Mouse (Mus musculus) left cerebral cortex, adult 18-20 months (tissue): ENCODE results near the gene Myl10. TPM values are rescaled to one million over a fixed set of nuclear protein-coding genes. Genes with fewer than 3 reads are reported as not detected.
"Not testable (repeated sequence)": the region's sequence is repeated elsewhere in the genome, so short reads cannot be mapped to it uniquely, and the experiment has no call there.

Experiments
- DNase-seq, 2 experiments: peaks; one replicate each; pipeline ENCODE4 v3.0.0; 2021 to 2022; ENCODE audit warnings: low spot score in 2 of 2, mixed read lengths in 1 of 2
- total RNA-seq, 2 experiments: library from RNA; stranded (reverse); gene quantifications; 2 replicates each; pipeline ENCODE4 v1.2.3; 2021

Gene Myl10
- total RNA-seq, 2 experiments from 2014 or later = not detected

- no peak for DNase-seq
Measured at GRCm38 (mm10) chr5:136704151-136704550, 11.2 kb downstream of the Myl10 start.

- no peak for DNase-seq
Measured at GRCm38 (mm10) chr5:136705532-136705931, 12.6 kb downstream of the Myl10 start.

GRCm38 (mm10) chr5:136706803-136707202 is 13.9 kb downstream of the Myl10 start:
- peak; percentile 65 to 77 for DNase-seq

- DNase-seq = no peak
Measured at GRCm38 (mm10) chr5:136708116-136708515, 15.2 kb downstream of the Myl10 start.

DNA sequence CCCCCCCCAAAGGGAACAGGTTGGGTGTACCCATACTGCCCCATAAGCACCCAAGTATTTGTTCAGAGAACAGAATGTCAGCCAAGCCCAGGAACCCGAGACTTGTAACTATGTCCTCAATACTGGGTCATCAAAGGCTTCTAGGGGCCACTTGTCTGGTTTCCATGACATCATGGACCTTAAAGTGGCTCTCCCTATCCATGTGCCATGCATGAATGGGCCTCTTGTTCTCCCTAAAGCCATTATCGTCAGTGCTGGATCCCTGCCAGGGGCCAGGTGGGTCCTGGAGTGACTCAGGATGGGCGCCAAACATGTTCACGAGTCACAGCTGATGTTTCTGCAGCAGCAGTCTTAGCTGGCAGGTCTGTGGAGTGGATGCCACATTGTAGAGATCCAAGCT is 17.8 kb downstream of the Myl10 start:
- DNase-seq = no peak

DNA sequence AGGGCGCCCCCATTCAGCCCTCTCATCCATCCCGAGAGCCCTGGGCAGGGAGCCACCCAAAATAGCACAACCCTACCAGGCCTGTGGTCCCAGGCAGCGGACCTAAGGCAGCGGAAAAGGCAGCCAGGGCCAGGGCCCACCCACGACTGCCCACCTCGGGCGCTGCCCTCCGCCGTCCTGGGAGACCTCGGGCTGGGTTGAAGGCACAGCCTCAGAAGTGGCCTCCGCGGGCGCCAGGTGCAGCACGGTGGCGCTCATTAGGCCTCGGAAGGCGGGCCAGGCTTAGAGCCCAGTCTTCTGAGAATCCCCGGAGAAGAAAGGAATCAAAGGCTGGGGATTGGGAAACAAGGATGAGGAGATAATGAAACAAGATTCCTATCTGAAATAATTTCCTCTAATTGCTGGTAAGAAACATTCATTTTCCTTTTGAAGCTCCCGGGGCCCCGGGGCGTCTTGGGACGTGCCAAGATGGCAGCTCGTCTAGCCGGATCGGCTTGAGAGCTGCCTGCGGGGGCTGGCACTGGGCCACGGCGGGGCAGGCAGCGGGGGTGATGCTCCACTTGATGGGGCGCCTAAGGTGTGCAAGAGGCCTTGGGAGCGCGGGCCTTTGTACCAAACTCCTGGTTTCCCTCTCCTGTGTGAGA is 21.4 kb downstream of the Myl10 start:
- no peak for DNase-seq

- DNase-seq = peak in 1 of 2 experiments; percentile 31
Measured at GRCm38 (mm10) chr5:136714879-136715278, 21.9 kb downstream of the Myl10 start.

GRCm38 (mm10) chr5:136716696-136717572 is 24.0 kb downstream of the Myl10 start:
- no peak for DNase-seq

DNA sequence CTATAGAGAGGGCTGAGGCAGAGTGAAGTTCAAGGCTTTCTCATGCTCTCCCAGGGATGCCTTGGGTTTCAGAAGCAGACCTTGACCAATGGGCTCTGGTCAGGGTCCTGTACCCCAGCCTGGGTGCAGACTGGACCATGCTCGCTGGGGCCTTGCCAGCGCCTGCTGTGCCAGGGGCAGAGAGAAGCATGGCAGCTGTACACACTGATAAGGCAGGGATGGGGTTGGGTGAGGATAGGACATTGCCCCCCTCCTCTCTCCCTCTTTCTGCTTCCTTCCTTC is 24.6 kb downstream of the Myl10 start:
- DNase-seq = no peak

GRCm38 (mm10) chr5:136718656-136719055 is 25.7 kb downstream of the Myl10 start:
- DNase-seq = no peak

DNA sequence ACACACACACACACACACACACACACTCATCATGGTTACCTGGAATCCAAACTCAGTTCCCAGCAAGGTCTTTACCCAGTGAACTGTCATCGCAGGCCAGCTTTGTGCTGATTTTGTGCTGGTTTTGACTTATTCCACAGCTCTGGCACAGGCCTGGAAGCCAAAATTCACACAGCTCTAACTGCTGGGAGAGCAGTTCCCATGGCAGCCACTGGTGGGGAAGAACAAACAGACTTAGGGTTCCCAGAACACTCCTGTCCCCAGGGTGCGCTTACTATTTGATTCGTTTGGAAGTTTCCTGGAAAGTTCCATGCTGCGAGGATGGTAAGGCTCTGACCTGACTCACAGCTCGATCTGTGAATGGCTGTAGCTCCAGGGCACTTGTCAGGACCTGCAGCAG is 28.6 kb downstream of the Myl10 start:
- no peak for DNase-seq

- not testable (repeated sequence) for DNase-seq
Measured at GRCm38 (mm10) chr5:136726271-136726670, 33.3 kb downstream of the Myl10 start.

DNA sequence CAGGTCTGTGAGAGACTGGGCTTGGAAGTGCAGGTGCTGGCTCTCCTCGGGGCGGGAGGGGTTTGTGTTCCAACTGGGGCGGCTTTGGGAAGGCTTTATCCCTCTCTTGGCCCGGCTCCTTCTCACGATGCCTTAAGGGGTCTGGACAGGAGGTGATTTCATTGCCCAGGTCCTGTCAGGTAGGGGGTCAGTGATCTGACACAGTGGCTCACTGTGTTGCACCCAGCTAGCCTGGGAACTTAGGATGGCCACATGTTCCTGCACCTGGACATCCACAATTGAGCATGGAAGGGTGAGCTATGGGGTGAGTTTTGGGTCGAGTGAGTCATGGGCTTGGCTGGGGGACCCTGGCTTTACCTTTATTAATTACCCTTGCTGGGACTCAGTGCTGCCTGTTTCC is 46.0 kb downstream of the Myl10 start:
- DNase-seq = no peak

- DNase-seq = no peak
Measured at GRCm38 (mm10) chr5:136746596-136746995, 53.6 kb downstream of the Myl10 start.

Other genes with a start within 250 kb of the Myl10 start
- 100 to 1,000 TPM; 104 to 116 TPM for gene Cux1, start 125.7 kb upstream of the Myl10 start, total RNA-seq
- gene Col26a1, start 190.1 kb downstream of the Myl10 start, total RNA-seq = 1 to 10 TPM; 7.3 to 8.8 TPM
- 10 to 100 TPM; 97.1 to 99.0 TPM for gene Ift22, start 215.0 kb downstream of the Myl10 start, total RNA-seq